Mouse (Mus musculus) frontal cortex, adult 2 months (tissue): ENCODE data around the gene Acvrl1. TPM values are rescaled to one million over a fixed set of nuclear protein-coding genes. Genes with fewer than 3 reads are reported as not detected.

Experiments
- DNase-seq, 2 experiments: peaks; one replicate each; pipeline ENCODE4 v3.0.0; 2022; ENCODE audit warnings: low spot score in 1 of 2; ENCODE audit errors: extremely low spot score in 1 of 2
- polyA plus RNA-seq: library from polyadenylated mRNA; depleted of rRNA; stranded (reverse); fragments of >200 nt; gene quantifications from 2 replicates; pipeline ENCODE4 v1.2.3, GENCODE M21; 2012

The Acvrl1 gene
- polyA plus RNA-seq, 1 experiment = 20.7 TPM

- no peak for DNase-seq
These were observed 36.0 kb downstream of the Acvrl1 start for GRCm38 (mm10) chr15:101164291-101164690.

GRCm38 (mm10) chr15:101165658-101166437 is 37.5 kb downstream of the Acvrl1 start:
- DNase-seq = no peak

- DNase-seq = no peak
These were observed 39.2 kb downstream of the Acvrl1 start for GRCm38 (mm10) chr15:101167553-101167952.

- DNase-seq = no peak
These were observed 41.6 kb downstream of the Acvrl1 start for GRCm38 (mm10) chr15:101169910-101170309.

- no peak for DNase-seq
These were observed 42.2 kb downstream of the Acvrl1 start for GRCm38 (mm10) chr15:101170413-101170980.

- no peak for DNase-seq
These were observed 43.0 kb downstream of the Acvrl1 start for GRCm38 (mm10) chr15:101171272-101171671.

- DNase-seq = no peak
These were observed 43.7 kb downstream of the Acvrl1 start for GRCm38 (mm10) chr15:101172016-101172415.

- peak; percentile 64 to 83 for DNase-seq
These were observed 45.3 kb downstream of the Acvrl1 start, which contains the start of gene Acvr1b for GRCm38 (mm10) chr15:101173421-101174211. Gene Acvr1b (plus strand): TSS chr15:101174067.

- no peak for DNase-seq
These were observed 46.2 kb downstream of the Acvrl1 start for GRCm38 (mm10) chr15:101174294-101175130.

- no peak for DNase-seq
These were observed 46.8 kb downstream of the Acvrl1 start for GRCm38 (mm10) chr15:101175131-101175460.

- no peak for DNase-seq
These were observed 47.4 kb downstream of the Acvrl1 start for GRCm38 (mm10) chr15:101175613-101176283.

- no peak for DNase-seq
These were observed 48.0 kb downstream of the Acvrl1 start for GRCm38 (mm10) chr15:101176284-101176680.

GRCm38 (mm10) chr15:101176795-101177691 is 48.7 kb downstream of the Acvrl1 start:
- DNase-seq = no peak

GRCm38 (mm10) chr15:101180363-101181105 is 52.2 kb downstream of the Acvrl1 start:
- no peak for DNase-seq

- no peak for DNase-seq
These were observed 52.8 kb downstream of the Acvrl1 start for GRCm38 (mm10) chr15:101181106-101181466.

- DNase-seq = no peak
These were observed 53.2 kb downstream of the Acvrl1 start for GRCm38 (mm10) chr15:101181500-101181899.

GRCm38 (mm10) chr15:101182676-101183075 is 54.4 kb downstream of the Acvrl1 start:
- DNase-seq = no peak

- DNase-seq = no peak
These were observed 56.0 kb downstream of the Acvrl1 start for GRCm38 (mm10) chr15:101184300-101184699.
